8 mouse cellular contexts compared by ENCODE assay signal in the genomic region with DNA sequence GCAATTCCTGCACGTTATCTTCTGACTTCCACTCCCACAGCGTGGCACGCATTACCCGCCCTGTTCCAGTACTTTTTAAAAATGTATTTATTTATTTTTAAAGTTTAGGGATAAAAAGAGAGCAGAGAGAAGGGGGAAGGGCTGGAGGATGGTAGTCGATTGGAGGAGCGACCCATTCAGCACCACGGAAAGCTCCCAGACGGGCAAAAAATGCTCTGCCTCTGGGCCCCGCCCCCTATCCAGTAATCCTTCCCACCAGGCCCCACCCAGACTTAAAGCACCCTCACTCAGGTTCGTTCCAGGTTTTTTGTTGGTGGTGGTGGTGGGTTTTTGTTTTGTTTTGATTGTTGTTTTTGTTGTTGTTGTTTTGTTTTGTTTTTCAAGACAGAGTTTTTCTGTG. TPM values are rescaled to one million over a fixed set of nuclear protein-coding genes. Genes with fewer than 3 reads are reported as not detected.
DNase-seq lines count a peak whose midpoint lies in the region.

No protein-coding gene starts in this region.

- peak; percentile 50 to 72 for DNase-seq in heart, postnatal 14 days
- no peak for DNase-seq in heart, adult 8-10 months (ENCODE audit: low spot score)
- DNase-seq in urinary bladder, postnatal 25 days (ENCODE audit: low spot score) = peak; percentile 47
- DNase-seq in urinary bladder, postnatal 10 days (ENCODE audit: low spot score) = no peak
- peak; percentile 78 for DNase-seq in kidney, postnatal 14 days
- DNase-seq in layer of hippocampus, adult 11-12 months (ENCODE audit: low spot score) = no peak
- no peak for DNase-seq in cerebellum, adult 11-12 months
- no peak for DNase-seq in left cerebral cortex, postnatal 36 days (ENCODE audit: low spot score in 2 of 2)

- intact Hi-C loops in heart, postnatal 14 days (cut with DNase I) = no loop called here
- intact Hi-C loops in left cerebral cortex, postnatal 36 days (cut with DNase I) = no loop called here

RNA-seq across cellular contexts. Expression of gene Aplp1, which starts 11.1 kb away (rescaled TPM):
- total RNA-seq in heart, postnatal 14 days (2021) = 1 to 10 TPM; 4.0 to 4.4 TPM
- 1 to 10 TPM; 3.2 to 4.2 (median 3.6) TPM for total RNA-seq in heart, adult 8-10 months (2022)
- 1,000 to 10,000 TPM; 1,238 to 1,418 TPM for total RNA-seq in left cerebral cortex, postnatal 36 days (2021)

RNA-seq across cellular contexts. Expression of gene Nfkbid, which starts 12.7 kb away (rescaled TPM):
- under 1 TPM; 0.67 to 0.71 TPM for total RNA-seq in heart, postnatal 14 days (2021)
- total RNA-seq in heart, adult 8-10 months (2022) = under 1 TPM in 3 of 4 experiments, not detected in 1; 0.12 to 0.46 (median 0.28) TPM
- total RNA-seq in left cerebral cortex, postnatal 36 days (2021) = 1 to 10 TPM; 2.9 to 3.6 TPM

RNA-seq across cellular contexts. Expression of gene Hcst, which starts 14.6 kb away (rescaled TPM):
- total RNA-seq in heart, postnatal 14 days (2021) = 1 to 10 TPM; 1.2 to 1.3 TPM
- total RNA-seq in heart, adult 8-10 months (2022) = not detected
- total RNA-seq in left cerebral cortex, postnatal 36 days (2021) = 1 to 10 TPM; 1.2 to 2.1 TPM

RNA-seq across cellular contexts. Expression of gene Tyrobp, which starts 20.7 kb away (rescaled TPM):
- total RNA-seq in heart, postnatal 14 days (2021) = 10 to 100 TPM; 18.6 to 19.9 TPM
- total RNA-seq in heart, adult 8-10 months (2022) = 10 to 100 TPM; 13.5 to 26.2 (median 16.5) TPM
- 10 to 100 TPM; 25.0 to 28.4 TPM for total RNA-seq in left cerebral cortex, postnatal 36 days (2021)

RNA-seq across cellular contexts. Expression of gene Kirrel2, which starts 23.3 kb away (rescaled TPM):
- total RNA-seq in heart, postnatal 14 days (2021) = not detected
- not detected for total RNA-seq in heart, adult 8-10 months (2022)
- total RNA-seq in left cerebral cortex, postnatal 36 days (2021) = 10 to 100 TPM; 12.9 to 17.8 TPM

Comparison
In these comparisons a context has a peak if more than half of its experiments do, and no peak if none do; other contexts are left out.
1. DNase-seq: peak in heart, postnatal 14 days (2 of 2), urinary bladder, postnatal 25 days (single experiment) and kidney, postnatal 14 days (single experiment); none in heart, adult 8-10 months (single experiment), urinary bladder, postnatal 10 days (single experiment), layer of hippocampus, adult 11-12 months (single experiment), cerebellum, adult 11-12 months (single experiment) and left cerebral cortex, postnatal 36 days (0 of 2).
2. RNA of gene Aplp1, which starts 11.1 kb away (total RNA-seq): 1,238 to 1,418 TPM in left cerebral cortex, postnatal 36 days; 4.0 to 4.4 TPM in heart, postnatal 14 days and 3.2 to 4.2 TPM in heart, adult 8-10 months; every median in the first group is over 100 times any median in the second.